Mouse (Mus musculus) small intestine, adult 2 months (tissue): Measurements from ENCODE around the gene Apol7b. TPM values are rescaled to one million over a fixed set of nuclear protein-coding genes. Genes with fewer than 3 reads are reported as not detected.
"Not testable (repeated sequence)": the region's sequence is repeated elsewhere in the genome, so short reads cannot be mapped to it uniquely, and the experiment has no call there.

Experiments used
- H3K27ac ChIP-seq: fragments of 200-500 bp; 2 replicates; pipeline ENCODE4 v1.5.1; 2012; ENCODE audit warnings: low read depth, low read length, control low read depth, inconsistent platforms; ENCODE audit not compliant: insufficient read depth
- H3K27me3 ChIP-seq: fragments of 200-500 bp; 2 replicates; pipeline ENCODE4 v1.6.1; 2012; ENCODE audit warnings: mild to moderate bottlenecking, moderate library complexity, low read length, inconsistent platforms; ENCODE audit not compliant: control insufficient read depth, insufficient read depth
- H3K36me3 ChIP-seq: fragments of 200-500 bp; 2 replicates; pipeline ENCODE4 v1.6.1; 2012; ENCODE audit warnings: mild to moderate bottlenecking, low read length, control low read depth, inconsistent platforms; ENCODE audit not compliant: control insufficient read depth, insufficient read depth
- H3K4me1 ChIP-seq: fragments of 200-500 bp; 2 replicates; pipeline ENCODE4 v1.6.1; 2012; ENCODE audit warnings: low read length, inconsistent platforms, mixed read lengths; ENCODE audit not compliant: control insufficient read depth, insufficient read depth, insufficient read length
- H3K4me3 ChIP-seq: fragments of 200-500 bp; 2 replicates; pipeline ENCODE4 v1.5.1; 2012; ENCODE audit warnings: low read depth, mild to moderate bottlenecking, control low read depth, inconsistent platforms, low read length, moderate library complexity
- CTCF ChIP-seq: fragments of 200-500 bp; IDR thresholded peaks from 2 replicates; pipeline ENCODE4 v1.5.1; 2012; ENCODE audit warnings: low read depth, mild to moderate bottlenecking, control low read depth, inconsistent platforms, low read length, moderate library complexity, mixed read lengths; ENCODE audit not compliant: insufficient replicate concordance, insufficient read length; ENCODE audit errors: extremely low read depth
- POLR2A ChIP-seq: fragments of 200-500 bp; IDR thresholded peaks from 2 replicates; pipeline ENCODE4 v1.6.1; 2012; ENCODE audit warnings: low read depth, mild to moderate bottlenecking, control low read depth, inconsistent platforms, low read length, moderate library complexity
- WGBS: fragments of 180-500 bp; shearing (Covaris S2); methylation state at CpG from one replicate; pipeline ENCODE4 v1.1.7; 2018; 5-methylcytosine and 5-hydroxymethylcytosine counted together
- polyA plus RNA-seq: library from polyadenylated mRNA; depleted of rRNA; stranded (reverse); fragments of >200 nt; gene quantifications from 2 replicates; pipeline ENCODE4 v1.2.3, GENCODE M21; 2012

Apol7b gene
- polyA plus RNA-seq, 1 experiment, result 0.49 TPM

GRCm38 (mm10) chr15:77419657-77420056, 27.6 kb downstream of the Apol7b start:
- H3K36me3 ChIP-seq, H3K27ac ChIP-seq, H3K4me1 ChIP-seq, H3K4me3 ChIP-seq, H3K27me3 ChIP-seq: not testable (repeated sequence)
- WGBS, result 100% methylated on average over 1 of the region's 3 CpGs

- H3K4me3 ChIP-seq, H3K36me3 ChIP-seq, H3K27ac ChIP-seq, H3K27me3 ChIP-seq, H3K4me1 ChIP-seq: not testable (repeated sequence)
- WGBS, result 16% methylated on average over 2 of the region's 10 CpGs
These were observed 30.5 kb downstream of the Apol7b start for GRCm38 (mm10) chr15:77416655-77417333.

- H3K4me3 ChIP-seq, H3K27me3 ChIP-seq, H3K27ac ChIP-seq, H3K36me3 ChIP-seq, H3K4me1 ChIP-seq: not testable (repeated sequence)
- 62% methylated on average over 2 of the region's 2 CpGs for WGBS
These were observed 31.6 kb downstream of the Apol7b start for GRCm38 (mm10) chr15:77415653-77416052.

- H3K27me3 ChIP-seq, H3K4me1 ChIP-seq, H3K4me3 ChIP-seq, H3K27ac ChIP-seq, H3K36me3 ChIP-seq: not testable (repeated sequence)
- WGBS, result 18% methylated on average over 4 of the region's 4 CpGs
These were observed 34.6 kb downstream of the Apol7b start for GRCm38 (mm10) chr15:77412695-77413094.

GRCm38 (mm10) chr15:77411035-77411434, 36.3 kb downstream of the Apol7b start, which contains the start of gene Apol9a:
Gene Apol9a, minus strand, starts transcription at chr15:77411135.
- WGBS, result 9% methylated on average over 1 of the region's 4 CpGs
- not testable (repeated sequence) for H3K4me1 ChIP-seq, H3K36me3 ChIP-seq, H3K27me3 ChIP-seq
- Histone ChIP-seq H3K4me3 (peak within 1 kb of the TSS; percentile 54), H3K27ac (peak within 1 kb of the TSS; percentile 86)

- Histone ChIP-seq H3K27ac (0 out of 2 replicates have a peak overlapping the region, but pooled peaks have one; percentile 32), H3K4me3 (0 out of 2 replicates have a peak overlapping the region, but pooled peaks have one; percentile 7)
- H3K36me3 ChIP-seq, H3K4me1 ChIP-seq, H3K27me3 ChIP-seq: not testable (repeated sequence)
- WGBS, result 51% methylated on average over 10 of the region's 10 CpGs
These were observed 40.9 kb downstream of the Apol7b start for GRCm38 (mm10) chr15:77406370-77406769.

GRCm38 (mm10) chr15:77399027-77399426, 48.3 kb downstream of the Apol7b start, which contains the start of gene Apol7a:
Gene Apol7a, minus strand, starts transcription at chr15:77399110.
- peak within 1 kb of the TSS; percentile 63 for H3K4me3 ChIP-seq
- H3K36me3 ChIP-seq, H3K27me3 ChIP-seq: not testable (repeated sequence)
- H3K27ac ChIP-seq, result peak within 1 kb of the TSS; percentile 90
- H3K4me1 ChIP-seq, result peaks cover 16% of the 10 kb centered on the region; the same call in 1 of the 2 replicates
- WGBS, result 21% methylated on average over 9 of the region's 9 CpGs
- TF ChIP-seq CTCF (peak; percentile 60; the same call in 1 of the 2 replicates), POLR2A (peak; percentile 43; the same call in 1 of the 2 replicates)

GRCm38 (mm10) chr15:77397450-77398132, 49.7 kb downstream of the Apol7b start:
- H3K36me3 ChIP-seq, result peaks cover 11% of the 10 kb centered on the region
- peaks cover 19% of the 10 kb centered on the region; the same call in 1 of the 2 replicates for H3K4me1 ChIP-seq
- H3K27me3 ChIP-seq, result not testable (repeated sequence)
- WGBS, result 22% methylated on average over 11 of the region's 11 CpGs
- H3K4me3 ChIP-seq, result peak overlapping the region; percentile 63
- peak overlapping the region; percentile 90 for H3K27ac ChIP-seq

- peaks cover 19% of the 10 kb centered on the region; the same call in 1 of the 2 replicates for H3K4me1 ChIP-seq
- peak overlapping the region; percentile 77 for H3K27ac ChIP-seq
- peaks cover 12% of the 10 kb centered on the region for H3K36me3 ChIP-seq
- not testable (repeated sequence) for H3K27me3 ChIP-seq, H3K4me3 ChIP-seq
- WGBS, result 30% methylated on average over 3 of the region's 3 CpGs
These were observed 53.5 kb downstream of the Apol7b start for GRCm38 (mm10) chr15:77393832-77394231.
